Mouse (Mus musculus) olfactory bulb, adult 2 months (tissue): Measurements from ENCODE around the gene Gm13889.

Experiments
- CTCF ChIP-seq: fragments of 200-500 bp; IDR thresholded peaks from 2 replicates; pipeline ENCODE4 v1.5.1; 2012; ENCODE audit warnings: low read depth, mild to moderate bottlenecking, low read length, moderate library complexity; ENCODE audit not compliant: insufficient read depth
- POLR2A ChIP-seq: fragments of 200-500 bp; IDR thresholded peaks from 2 replicates; pipeline ENCODE4 v1.6.1; 2012; ENCODE audit warnings: mild to moderate bottlenecking, low read depth, low read length, moderate library complexity; ENCODE audit not compliant: insufficient read depth

DNA sequence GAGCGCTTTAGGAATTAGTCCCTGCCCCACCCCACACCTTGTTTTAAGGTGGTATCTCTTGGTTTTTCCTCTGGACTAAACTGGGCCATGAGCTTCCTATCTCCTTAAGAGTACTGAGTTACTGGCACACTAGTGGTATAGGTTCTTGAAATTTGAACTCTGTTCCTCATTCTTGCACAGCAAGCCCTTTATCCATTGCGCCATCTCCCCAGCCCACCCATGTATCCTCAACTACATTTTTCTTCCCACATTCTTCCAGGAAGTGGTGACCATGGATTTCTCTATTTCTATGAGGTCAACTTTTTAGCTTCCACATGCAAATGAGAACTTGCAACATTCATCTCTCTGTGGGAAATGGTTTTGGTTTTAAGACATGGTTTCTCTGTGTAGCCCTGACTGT is 43.4 kb downstream of the Gm13889 start:
- TF ChIP-seq CTCF (no peak), POLR2A (no peak)
